Mouse (Mus musculus): Measurements from ENCODE around the gene Osbpl7. TPM values are rescaled to one million over a fixed set of nuclear protein-coding genes. Genes with fewer than 3 reads are reported as not detected.

Gene Osbpl7
- polyA plus RNA-seq, 1 experiment from 2014 or later = 11.8 TPM

DNA sequence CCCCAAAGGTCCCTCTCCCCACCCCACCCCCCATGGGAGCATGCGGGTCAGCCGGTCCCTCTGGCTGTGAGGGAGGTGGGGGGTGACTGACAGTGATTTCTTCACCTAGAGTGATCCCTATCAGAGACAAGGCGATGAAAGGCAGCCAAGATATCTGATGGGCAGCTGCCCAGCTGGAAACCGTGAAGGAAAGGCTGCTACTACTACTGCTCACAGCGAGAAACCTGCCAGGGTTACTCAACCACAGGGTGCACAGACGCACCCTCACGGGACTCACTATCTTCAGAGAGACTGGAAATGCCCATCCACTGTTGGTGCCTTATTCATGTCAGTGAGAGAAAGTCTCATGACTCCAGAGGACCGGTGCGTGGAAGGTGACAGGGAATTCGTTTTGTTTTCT is 25.5 kb upstream of the Osbpl7 start:
- no peaks in the 10 kb centered on the region for H3K36me3 ChIP-seq
- H3K4me2 ChIP-seq (replicated peaks) = no peak overlapping the region
- H3K4me3 ChIP-seq (replicated peaks) = no peak overlapping the region
- no peak overlapping the region for H3K27ac ChIP-seq
- no peak for ATAC-seq
- no peaks in the 10 kb centered on the region for H3K9me3 ChIP-seq
- H3K9ac ChIP-seq (replicated peaks) = no peak overlapping the region
- H3K4me1 ChIP-seq (replicated peaks) = peaks cover 29% of the 10 kb centered on the region
- H3K27me3 ChIP-seq = peaks cover 55% of the 10 kb centered on the region
- WGBS = 15% methylated on average over 10 of the region's 10 CpGs

DNA sequence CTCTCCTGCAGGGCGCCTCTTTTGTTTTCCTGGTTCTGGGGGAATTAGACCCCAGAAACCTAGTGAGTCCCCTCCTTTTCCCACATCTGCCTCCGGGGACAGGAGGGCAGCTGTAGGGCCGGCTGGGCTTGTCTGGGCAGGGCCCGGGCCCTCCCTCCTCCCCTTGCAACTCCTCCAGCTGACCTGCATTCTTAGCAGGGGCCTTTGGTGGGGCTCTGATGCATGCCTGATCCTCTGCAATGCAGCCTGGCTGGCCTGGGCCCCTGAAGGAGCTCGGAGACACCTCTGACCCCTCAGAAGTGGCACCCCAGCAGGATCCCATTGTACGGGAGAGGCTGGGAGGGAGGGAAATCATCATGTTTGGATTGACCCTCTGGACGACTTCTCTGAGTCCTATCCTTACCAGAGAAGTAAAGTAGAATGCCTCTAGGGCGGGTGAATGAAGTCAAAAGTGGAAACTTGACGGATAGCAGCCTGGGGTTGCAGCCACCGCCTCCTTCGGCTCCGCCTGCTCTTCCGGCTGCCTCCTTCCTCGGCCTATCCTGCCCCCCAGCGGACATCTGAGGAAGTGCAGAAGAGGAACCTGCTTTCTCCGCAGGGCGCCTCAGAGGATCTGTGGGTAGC is 24.6 kb upstream of the Osbpl7 start:
- H3K27ac ChIP-seq = 0 out of 2 replicates have a peak overlapping the region, but pooled peaks have one; percentile 19
- peak overlapping the region; percentile 44; the same call in 1 of the 2 replicates for H3K9ac ChIP-seq (replicated peaks)
- peaks cover 38% of the 10 kb centered on the region for H3K4me1 ChIP-seq (replicated peaks)
- under 1% methylated on average over 17 of the region's 17 CpGs for WGBS
- ATAC-seq = peak; percentile 25
- H3K36me3 ChIP-seq = no peaks in the 10 kb centered on the region
- peaks cover 46% of the 10 kb centered on the region for H3K27me3 ChIP-seq
- H3K4me2 ChIP-seq (replicated peaks) = peak overlapping the region; percentile 51
- peak overlapping the region; percentile 23 for H3K4me3 ChIP-seq (replicated peaks)
- H3K9me3 ChIP-seq = no peaks in the 10 kb centered on the region

DNA sequence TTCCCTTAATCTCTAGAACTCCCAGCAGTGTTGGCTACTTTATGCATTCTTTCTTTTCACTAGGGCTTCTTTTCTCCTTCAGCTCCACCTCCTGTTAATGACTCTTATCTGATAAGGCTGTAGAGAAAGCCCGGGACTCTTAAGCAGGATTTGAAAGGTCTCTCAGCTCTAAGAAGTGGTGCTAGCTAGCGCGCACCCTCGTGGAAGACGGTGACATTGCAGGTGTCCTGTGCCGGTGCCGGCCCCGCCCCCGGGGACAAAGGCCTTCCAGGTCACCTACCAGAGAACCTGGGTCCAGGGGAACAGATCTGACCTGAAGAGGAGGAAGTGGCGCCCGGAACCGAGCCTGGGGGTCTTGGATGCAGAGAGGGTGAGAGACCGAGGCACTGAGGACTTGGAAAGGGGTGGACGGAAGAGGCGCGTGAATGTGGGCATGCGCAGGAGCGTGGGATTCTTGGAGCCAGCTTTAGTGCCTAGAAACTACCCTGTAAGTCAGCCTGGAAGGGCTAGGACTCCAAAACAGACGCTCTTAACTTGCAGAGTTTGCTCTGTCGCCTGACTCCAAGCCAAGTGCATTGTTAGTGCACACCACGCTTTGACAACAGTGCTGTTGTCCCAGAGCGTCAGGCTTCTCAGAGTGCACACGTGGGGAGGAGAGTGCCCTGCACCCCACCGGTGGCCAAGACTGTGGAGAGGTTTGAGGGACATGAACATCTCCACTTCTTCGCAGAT is 20.6 kb upstream of the Osbpl7 start, which contains the start of gene Scrn2:
Gene Scrn2, plus strand, starts transcription at position 253 of the 732 bp plus-strand sequence.
- peaks cover 23% of the 10 kb centered on the region for H3K4me1 ChIP-seq (replicated peaks)
- peak within 1 kb of the TSS; percentile 75 for H3K27ac ChIP-seq
- peak within 1 kb of the TSS; percentile 80 for H3K9ac ChIP-seq (replicated peaks)
- H3K4me3 ChIP-seq (replicated peaks) = peak within 1 kb of the TSS; percentile 68
- H3K36me3 ChIP-seq = 0 out of 2 replicates have a peak, but pooled peaks cover 5% of the 10 kb centered on the region
- H3K4me2 ChIP-seq (replicated peaks) = peak within 1 kb of the TSS; percentile 69
- 1% methylated on average over 25 of the region's 25 CpGs for WGBS
- H3K27me3 ChIP-seq = peaks cover 6% of the 10 kb centered on the region
- peak; percentile 73 for ATAC-seq
- no peaks in the 10 kb centered on the region for H3K9me3 ChIP-seq

DNA sequence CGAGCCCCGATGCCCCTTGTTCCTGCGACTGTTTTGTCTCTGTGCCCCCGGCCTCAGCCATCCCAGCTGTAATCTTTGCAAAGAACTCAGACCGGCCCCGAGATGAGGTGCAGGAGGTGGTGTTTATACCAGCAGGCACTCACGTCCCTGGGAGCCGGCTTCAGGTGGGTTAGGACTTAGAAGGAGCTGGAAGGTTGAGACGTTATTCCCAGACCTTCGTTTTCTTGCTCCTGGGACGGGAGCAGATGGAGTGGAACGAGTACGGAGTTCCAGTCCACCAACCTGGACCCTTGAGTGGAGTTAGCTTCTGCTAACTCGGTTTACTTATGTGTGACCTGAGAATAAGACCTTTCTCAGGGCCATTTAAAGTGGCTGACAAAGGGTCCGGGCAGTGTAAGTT is 20.0 kb upstream of the Osbpl7 start:
- H3K9me3 ChIP-seq = no peaks in the 10 kb centered on the region
- 21% methylated on average over 15 of the region's 15 CpGs for WGBS
- H3K9ac ChIP-seq (replicated peaks) = peak overlapping the region; percentile 80
- H3K4me2 ChIP-seq (replicated peaks) = peak overlapping the region; percentile 69
- 0 out of 2 replicates have a peak, but pooled peaks cover under 1% of the 10 kb centered on the region for H3K27me3 ChIP-seq
- H3K4me3 ChIP-seq (replicated peaks) = peak overlapping the region; percentile 68
- no peak for ATAC-seq
- peaks cover 18% of the 10 kb centered on the region for H3K4me1 ChIP-seq (replicated peaks)
- 0 out of 2 replicates have a peak, but pooled peaks cover 5% of the 10 kb centered on the region for H3K36me3 ChIP-seq
- H3K27ac ChIP-seq = no peak overlapping the region; the same call in 1 of the 2 replicates

DNA sequence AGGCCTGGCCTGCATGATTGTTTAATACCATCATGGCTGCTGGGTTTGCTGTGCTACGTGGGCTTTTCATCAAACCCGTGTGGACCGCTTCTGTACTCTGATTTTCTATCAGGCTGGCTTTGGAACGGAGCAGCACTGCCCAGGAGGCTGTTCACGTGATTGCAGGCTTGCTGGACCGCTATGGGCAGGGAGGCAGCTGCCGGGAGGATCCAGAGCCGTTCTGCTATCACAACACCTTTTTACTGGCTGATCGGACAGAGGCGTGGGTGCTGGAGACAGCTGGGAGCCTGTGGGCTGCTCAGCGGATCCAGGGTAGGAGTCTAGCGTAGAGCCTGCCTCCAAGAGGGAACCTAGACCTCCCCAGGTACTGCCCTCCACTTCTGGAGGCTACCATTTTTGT is 18.5 kb upstream of the Osbpl7 start:
- H3K4me1 ChIP-seq (replicated peaks) = peaks cover 12% of the 10 kb centered on the region
- no peak overlapping the region for H3K27ac ChIP-seq
- WGBS = 89% methylated on average over 12 of the region's 12 CpGs
- H3K9me3 ChIP-seq = no peaks in the 10 kb centered on the region
- no peak overlapping the region for H3K4me3 ChIP-seq (replicated peaks)
- no peak overlapping the region for H3K4me2 ChIP-seq (replicated peaks)
- no peak for ATAC-seq
- 0 out of 2 replicates have a peak, but pooled peaks cover 5% of the 10 kb centered on the region for H3K36me3 ChIP-seq
- H3K9ac ChIP-seq (replicated peaks) = no peak overlapping the region
- H3K27me3 ChIP-seq = no peaks in the 10 kb centered on the region

DNA sequence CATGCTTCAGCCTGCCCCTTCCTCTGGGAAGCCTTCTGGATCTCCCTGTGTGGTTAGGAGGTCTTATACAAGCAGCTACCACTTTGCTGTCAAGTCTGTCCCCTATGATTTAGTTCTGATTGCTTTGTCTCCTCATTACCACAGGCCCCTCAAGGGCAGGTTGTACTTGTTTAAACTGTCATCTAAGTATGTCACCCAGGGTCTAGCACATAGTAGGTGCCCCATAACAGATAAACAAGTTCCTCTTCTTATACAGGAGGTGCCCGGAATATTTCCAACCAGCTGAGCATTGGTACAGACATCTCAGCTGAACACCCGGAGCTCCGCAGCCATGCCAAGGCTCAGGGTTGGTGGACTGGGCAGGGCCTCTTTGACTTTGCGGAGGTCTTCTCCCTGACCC is 17.9 kb upstream of the Osbpl7 start:
- no peaks in the 10 kb centered on the region for H3K9me3 ChIP-seq
- ATAC-seq = no peak
- peaks cover 12% of the 10 kb centered on the region for H3K4me1 ChIP-seq (replicated peaks)
- 93% methylated on average over 4 of the region's 4 CpGs for WGBS
- H3K4me2 ChIP-seq (replicated peaks) = no peak overlapping the region
- no peak overlapping the region for H3K27ac ChIP-seq
- H3K36me3 ChIP-seq = 0 out of 2 replicates have a peak, but pooled peaks cover 5% of the 10 kb centered on the region
- no peak overlapping the region for H3K4me3 ChIP-seq (replicated peaks)
- no peak overlapping the region for H3K9ac ChIP-seq (replicated peaks)
- H3K27me3 ChIP-seq = no peaks in the 10 kb centered on the region

DNA sequence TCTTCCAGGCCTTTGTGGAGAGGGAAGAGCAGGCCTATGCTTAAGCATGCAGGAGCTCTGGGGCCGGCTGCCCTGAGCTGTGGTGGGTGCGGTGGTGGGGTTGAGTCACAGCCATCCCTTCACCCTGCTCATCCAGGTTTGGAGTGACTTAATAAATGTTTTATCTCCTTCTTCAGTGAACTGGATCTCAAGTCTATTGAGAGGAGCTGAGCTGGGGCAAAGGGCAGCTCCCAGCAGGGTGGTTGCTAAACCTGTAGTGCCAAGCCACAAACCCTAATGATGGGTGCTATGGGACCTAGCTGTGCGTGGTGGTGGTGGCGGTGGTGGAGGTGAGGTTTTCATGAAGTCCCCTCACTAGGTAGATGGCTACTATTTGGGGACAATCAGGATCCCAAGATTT is 16.6 kb upstream of the Osbpl7 start:
- WGBS = 87% methylated on average over 4 of the region's 4 CpGs
- no peak for ATAC-seq
- 0 out of 2 replicates have a peak, but pooled peaks cover 5% of the 10 kb centered on the region for H3K36me3 ChIP-seq
- H3K27me3 ChIP-seq = no peaks in the 10 kb centered on the region
- H3K27ac ChIP-seq = no peak overlapping the region
- H3K4me2 ChIP-seq (replicated peaks) = no peak overlapping the region
- H3K9ac ChIP-seq (replicated peaks) = no peak overlapping the region
- peaks cover 12% of the 10 kb centered on the region for H3K4me1 ChIP-seq (replicated peaks)
- H3K4me3 ChIP-seq (replicated peaks) = no peak overlapping the region
- no peaks in the 10 kb centered on the region for H3K9me3 ChIP-seq

DNA sequence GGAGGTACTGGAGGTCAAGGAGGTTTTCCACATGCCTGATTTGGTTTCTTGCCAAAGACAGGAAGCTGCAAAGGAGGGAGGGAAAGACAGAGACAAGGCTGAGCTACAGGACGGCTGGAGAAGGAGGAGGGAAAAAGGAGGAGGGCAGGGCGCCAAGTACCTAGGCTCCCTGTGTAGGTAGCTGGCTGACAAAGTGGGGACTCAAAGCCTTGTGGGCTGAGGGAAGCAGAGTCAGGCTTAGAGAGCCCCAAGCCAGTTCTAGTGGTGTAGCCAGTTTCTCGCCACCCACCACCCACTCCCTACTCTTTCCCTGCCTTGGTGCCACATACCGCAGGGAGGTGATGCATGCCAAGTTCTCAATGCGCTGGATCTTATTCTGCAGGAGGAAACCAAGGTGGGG is 14.3 kb upstream of the Osbpl7 start:
- H3K36me3 ChIP-seq = 0 out of 2 replicates have a peak, but pooled peaks cover 5% of the 10 kb centered on the region
- H3K4me1 ChIP-seq (replicated peaks) = no peaks in the 10 kb centered on the region; the same call in 1 of the 2 replicates
- H3K9me3 ChIP-seq = no peaks in the 10 kb centered on the region
- no peak overlapping the region for H3K9ac ChIP-seq (replicated peaks)
- H3K4me2 ChIP-seq (replicated peaks) = no peak overlapping the region
- no peaks in the 10 kb centered on the region for H3K27me3 ChIP-seq
- H3K4me3 ChIP-seq (replicated peaks) = no peak overlapping the region
- no peak for ATAC-seq
- no peak overlapping the region for H3K27ac ChIP-seq
- 83% methylated on average over 5 of the region's 5 CpGs for WGBS

DNA sequence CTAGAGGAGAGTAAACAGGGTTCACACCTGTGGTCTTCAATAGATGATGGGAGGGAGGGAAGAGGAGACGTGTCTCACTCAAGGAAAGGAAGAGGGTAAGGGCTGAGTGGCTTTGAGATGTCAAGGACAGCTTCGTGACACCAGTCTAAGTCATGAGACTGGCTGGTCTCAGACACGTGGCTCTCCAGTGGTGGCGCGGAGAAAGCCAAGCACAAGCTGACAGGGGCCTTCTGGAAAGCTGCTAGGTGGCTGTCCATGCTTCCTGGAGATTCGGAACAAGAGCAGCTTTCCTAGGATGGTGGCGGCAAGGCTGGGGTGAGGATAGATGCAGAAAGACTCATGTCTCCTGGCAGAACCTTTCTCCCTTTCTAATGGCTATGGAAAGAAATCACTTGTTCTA is 11.5 kb upstream of the Osbpl7 start:
- H3K4me1 ChIP-seq (replicated peaks) = peaks cover 10% of the 10 kb centered on the region
- no peak overlapping the region for H3K27ac ChIP-seq
- no peak for ATAC-seq
- 70% methylated on average over 7 of the region's 7 CpGs for WGBS
- H3K9ac ChIP-seq (replicated peaks) = 0 out of 2 replicates have a peak overlapping the region, but pooled peaks have one; percentile 7
- no peak overlapping the region for H3K4me2 ChIP-seq (replicated peaks)
- no peaks in the 10 kb centered on the region for H3K9me3 ChIP-seq
- no peak overlapping the region for H3K4me3 ChIP-seq (replicated peaks)
- no peaks in the 10 kb centered on the region for H3K36me3 ChIP-seq
- no peaks in the 10 kb centered on the region for H3K27me3 ChIP-seq

DNA sequence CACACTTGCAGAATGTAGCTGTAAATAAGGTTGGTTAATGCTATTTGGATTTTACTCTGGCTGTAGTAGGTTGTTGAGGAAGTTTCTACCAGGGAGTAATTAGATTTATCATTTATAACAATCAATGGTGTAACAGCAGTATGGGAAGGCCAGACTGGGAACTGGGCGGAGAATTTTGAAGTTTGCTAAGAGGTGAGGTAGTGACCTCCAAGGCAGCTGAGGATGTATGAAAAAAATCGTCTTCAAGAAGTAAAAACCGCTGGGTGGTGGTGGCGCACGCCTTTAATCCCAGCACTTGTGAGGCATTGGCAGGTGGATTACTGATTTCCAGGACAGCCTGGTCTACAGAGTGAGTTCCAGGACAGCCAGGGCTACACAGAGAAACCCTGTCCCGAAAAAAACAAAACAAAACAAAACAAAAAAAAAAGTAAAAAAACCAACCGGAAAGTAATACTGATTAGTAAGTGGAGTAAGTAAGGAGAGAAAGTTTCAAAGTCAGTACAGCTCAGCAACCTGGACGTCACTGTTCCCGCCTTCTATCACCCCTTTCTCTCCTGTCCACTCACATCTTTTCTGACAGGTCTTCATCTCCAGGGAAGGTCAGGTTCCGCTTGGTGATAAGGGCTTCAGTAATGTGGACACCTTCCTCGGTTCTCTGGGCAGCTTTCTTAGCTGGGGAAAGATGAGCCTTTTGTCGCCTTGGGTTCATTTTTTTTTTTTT is 10.0 kb upstream of the Osbpl7 start:
- peak overlapping the region; percentile 82 for H3K4me3 ChIP-seq (replicated peaks)
- H3K27ac ChIP-seq = no peak overlapping the region
- peak overlapping the region; percentile 75 for H3K4me2 ChIP-seq (replicated peaks)
- peaks cover 10% of the 10 kb centered on the region for H3K4me1 ChIP-seq (replicated peaks)
- H3K27me3 ChIP-seq = no peaks in the 10 kb centered on the region
- H3K9me3 ChIP-seq = no peaks in the 10 kb centered on the region
- no peak for ATAC-seq
- H3K9ac ChIP-seq (replicated peaks) = peak overlapping the region; percentile 61
- peaks cover 6% of the 10 kb centered on the region for H3K36me3 ChIP-seq
- 53% methylated on average over 12 of the region's 12 CpGs for whole genome bisulfite sequencing

DNA sequence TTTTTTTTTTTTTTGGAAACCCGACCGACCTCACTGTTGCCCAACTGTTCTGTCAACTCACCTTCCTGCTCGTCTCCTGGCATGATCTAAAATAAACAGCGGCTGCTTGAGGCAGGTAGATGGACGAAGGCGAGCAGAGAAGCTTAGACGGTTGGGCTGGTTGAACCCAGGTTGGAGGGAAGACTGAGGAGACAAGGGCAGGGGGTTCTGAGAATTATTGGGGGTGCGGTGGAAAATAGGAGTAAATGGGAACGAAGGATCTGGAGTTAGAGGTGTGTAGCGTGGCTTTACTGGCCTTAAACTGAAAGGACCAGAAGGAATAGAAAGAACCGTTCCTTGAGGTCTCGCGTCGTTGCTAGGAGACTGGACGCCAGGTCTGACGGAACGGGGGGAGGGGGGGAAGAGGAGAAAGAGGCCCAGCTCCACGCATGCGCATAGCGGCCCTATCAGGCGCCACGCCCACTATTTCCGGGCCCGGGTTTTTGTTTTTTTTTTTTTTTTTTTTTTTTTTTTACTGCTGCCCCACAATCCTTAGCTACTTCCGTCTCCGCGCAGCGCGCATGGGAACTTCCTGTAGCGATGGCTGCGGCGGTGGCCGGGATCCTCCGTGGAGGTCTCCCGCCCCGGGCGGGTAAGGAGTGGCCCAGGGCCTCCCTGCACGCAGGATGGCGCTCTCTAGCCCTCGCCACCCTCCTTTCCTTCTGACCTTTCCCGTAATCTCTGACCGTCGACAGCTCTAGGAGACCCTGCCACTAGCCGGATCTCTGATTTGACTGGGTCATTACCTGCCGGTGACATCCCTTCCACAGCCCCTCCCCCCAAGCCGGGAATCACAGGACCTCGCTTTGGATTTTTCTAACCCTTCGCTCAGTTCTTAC is 9.2 kb upstream of the Osbpl7 start, which contains the start of the genes Lrrc46 and Mrpl10:
Gene Lrrc46, minus strand, starts transcription at position 386 of the 878 bp plus-strand sequence.
Gene Mrpl10, plus strand, starts transcription at position 539 of the 878 bp plus-strand sequence.
- H3K4me1 ChIP-seq (replicated peaks) = peaks cover 10% of the 10 kb centered on the region
- ATAC-seq = peak; percentile 96
- no peaks in the 10 kb centered on the region for H3K27me3 ChIP-seq
- H3K9me3 ChIP-seq = no peaks in the 10 kb centered on the region
- peak within 1 kb of the TSS; percentile 87 for H3K9ac ChIP-seq (replicated peaks)
- peak within 1 kb of the TSS; percentile 86 for H3K4me2 ChIP-seq (replicated peaks)
- H3K4me3 ChIP-seq (replicated peaks) = peak within 1 kb of the TSS; percentile 82
- WGBS = 1% methylated on average over 44 of the region's 48 CpGs
- H3K27ac ChIP-seq = peak within 1 kb of the TSS; percentile 83
- H3K36me3 ChIP-seq = peaks cover 9% of the 10 kb centered on the region

Data from midbrain, embryonic 13.5 days (tissue).